Mouse (Mus musculus): Measurements from ENCODE around the gene Trim28.

Trim28 gene

GRCm38 (mm10) chr7:12998053-12998452 is 861 bp upstream of the Trim28 start, which contains the start of gene Slc27a5:
Gene Slc27a5 (minus strand): TSS chr7:12998192.
- DNase-seq (ENCODE audit: low read depth, low spot score) = no peak

- DNase-seq (ENCODE audit: low read depth, low spot score) = no peak
These were observed 2.7 kb downstream of the Trim28 start for GRCm38 (mm10) chr7:13001584-13001983.

GRCm38 (mm10) chr7:13003380-13003779 is 4.5 kb downstream of the Trim28 start:
- DNase-seq (ENCODE audit: low read depth, low spot score) = peak; percentile 49

- peak; percentile 82 for DNase-seq (ENCODE audit: low read depth, low spot score)
These were observed 7.1 kb downstream of the Trim28 start for GRCm38 (mm10) chr7:13006011-13006410.

- no peak for DNase-seq (ENCODE audit: low read depth, low spot score)
These were observed 7.6 kb downstream of the Trim28 start for GRCm38 (mm10) chr7:13006531-13006930.

- no peak for DNase-seq (ENCODE audit: low read depth, low spot score)
These were observed 8.6 kb downstream of the Trim28 start for GRCm38 (mm10) chr7:13007341-13008092.

- DNase-seq (ENCODE audit: low read depth, low spot score) = peak; percentile 99
These were observed 10.5 kb downstream of the Trim28 start for GRCm38 (mm10) chr7:13009143-13010004.

- peak; percentile 90 for DNase-seq (ENCODE audit: low read depth, low spot score)
These were observed 11.3 kb downstream of the Trim28 start, which contains the start of gene Zbtb45 for GRCm38 (mm10) chr7:13010005-13010908. Gene Zbtb45 (minus strand): TSS chr7:13010034.

GRCm38 (mm10) chr7:13013671-13014070 is 14.8 kb downstream of the Trim28 start:
- DNase-seq (ENCODE audit: low read depth, low spot score) = no peak

GRCm38 (mm10) chr7:13014275-13014839 is 15.4 kb downstream of the Trim28 start:
- peak; percentile 99 for DNase-seq (ENCODE audit: low read depth, low spot score)

GRCm38 (mm10) chr7:13015217-13015616 is 16.3 kb downstream of the Trim28 start:
- peak; percentile 22 for DNase-seq (ENCODE audit: low read depth, low spot score)

- DNase-seq (ENCODE audit: low read depth, low spot score) = peak; percentile 98
These were observed 24.0 kb downstream of the Trim28 start for GRCm38 (mm10) chr7:13022773-13023535.

- DNase-seq (ENCODE audit: low read depth, low spot score) = peak; percentile 98
These were observed 25.2 kb downstream of the Trim28 start for GRCm38 (mm10) chr7:13023928-13024731.

- peak; percentile 81 for DNase-seq (ENCODE audit: low read depth, low spot score)
These were observed 25.9 kb downstream of the Trim28 start for GRCm38 (mm10) chr7:13024805-13025204.

GRCm38 (mm10) chr7:13025511-13026112 is 26.7 kb downstream of the Trim28 start:
- DNase-seq (ENCODE audit: low read depth, low spot score) = no peak

GRCm38 (mm10) chr7:13028986-13029385 is 30.1 kb downstream of the Trim28 start:
- no peak for DNase-seq (ENCODE audit: low read depth, low spot score)

GRCm38 (mm10) chr7:13031069-13031468 is 32.2 kb downstream of the Trim28 start:
- DNase-seq (ENCODE audit: low read depth, low spot score) = peak; percentile 70

GRCm38 (mm10) chr7:13031983-13032382 is 33.1 kb downstream of the Trim28 start:
- no peak for DNase-seq (ENCODE audit: low read depth, low spot score)

- no peak for DNase-seq (ENCODE audit: low read depth, low spot score)
These were observed 33.6 kb downstream of the Trim28 start for GRCm38 (mm10) chr7:13032541-13032940.
